In the genomic region with DNA sequence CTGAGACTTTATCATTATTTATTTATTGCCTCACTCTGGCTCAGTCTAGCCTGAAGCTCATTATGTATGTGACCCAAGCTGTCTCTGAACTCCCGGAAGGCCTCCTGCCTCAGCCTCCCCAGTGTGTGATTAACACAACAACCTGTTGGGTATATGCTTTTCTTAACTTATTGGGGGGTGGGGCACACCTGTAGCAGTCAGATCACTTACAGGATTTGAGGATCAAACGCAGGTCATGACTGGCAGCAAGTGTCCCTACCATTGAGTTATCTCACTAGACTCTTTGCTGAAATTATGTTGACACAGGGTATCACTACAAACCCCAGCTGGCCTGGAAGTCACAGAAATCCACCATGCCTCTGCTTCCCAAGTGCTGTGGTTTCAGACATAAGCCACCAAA, we compare ENCODE assay signal across 7 mouse cellular contexts. TPM values are rescaled to one million over a fixed set of nuclear protein-coding genes. Genes with fewer than 3 reads are reported as not detected.
DNase-seq lines count a peak whose midpoint lies in the region; ATAC-seq and TF ChIP-seq lines count a peak whose summit lies in the region.

No protein-coding gene starts in this region.

- no peaks in the 10 kb centered on the region for H3K9me3 ChIP-seq in hindbrain, embryonic 10.5 days
- no peaks in the 10 kb centered on the region for H3K9me3 ChIP-seq in hindbrain, embryonic 12.5 days (replicated peaks)
- no peaks in the 10 kb centered on the region for H3K9me3 ChIP-seq in ES-Bruce4 (replicated peaks; ENCODE audit: control insufficient read depth, insufficient read depth, low read length, poor library complexity, severe bottlenecking)
- H3K9me3 ChIP-seq in embryonic facial prominence, embryonic 13.5 days = no peaks in the 10 kb centered on the region
- H3K9me3 ChIP-seq in liver, postnatal 0 days (ENCODE audit: low read length) = no peaks in the 10 kb centered on the region

- H3K36me3 ChIP-seq in hindbrain, embryonic 10.5 days = peaks cover 41% of the 10 kb centered on the region
- H3K36me3 ChIP-seq in hindbrain, embryonic 12.5 days = peaks cover 33% of the 10 kb centered on the region
- peaks cover 11% of the 10 kb centered on the region for H3K36me3 ChIP-seq in ES-Bruce4 (ENCODE audit: control insufficient read depth, insufficient read depth, low read length, poor library complexity, severe bottlenecking)
- H3K36me3 ChIP-seq in embryonic facial prominence, embryonic 13.5 days = peaks cover 30% of the 10 kb centered on the region
- H3K36me3 ChIP-seq in liver, postnatal 0 days (replicated peaks; ENCODE audit: insufficient read depth, low read length) = peaks cover 20% of the 10 kb centered on the region

- H3K27me3 ChIP-seq in hindbrain, embryonic 10.5 days (ENCODE audit: insufficient read depth, poor library complexity, severe bottlenecking) = no peaks in the 10 kb centered on the region
- H3K27me3 ChIP-seq in hindbrain, embryonic 12.5 days = no peaks in the 10 kb centered on the region
- H3K27me3 ChIP-seq in ES-Bruce4 (ENCODE audit: control insufficient read depth, insufficient read depth, low read length, poor library complexity, severe bottlenecking) = no peaks in the 10 kb centered on the region
- no peaks in the 10 kb centered on the region for H3K27me3 ChIP-seq in embryonic facial prominence, embryonic 13.5 days
- no peaks in the 10 kb centered on the region for H3K27me3 ChIP-seq in liver, postnatal 0 days (ENCODE audit: insufficient read depth, low read length)

- no peak for TF ChIP-seq EP300 in ES-Bruce4 (IDR thresholded peaks at IDR 0.05; ENCODE audit: insufficient read depth, low read depth, low read length)
- TF ChIP-seq EP300 in liver, postnatal 0 days (IDR thresholded peaks at IDR 0.05; ENCODE audit: low read depth) = no peak

- WGBS in hindbrain, embryonic 10.5 days = 73% methylated on average over 2 of the region's 2 CpGs
- WGBS in hindbrain, embryonic 12.5 days = 78% methylated on average over 2 of the region's 2 CpGs
- WGBS in embryonic facial prominence, embryonic 13.5 days = 71% methylated on average over 2 of the region's 2 CpGs
- WGBS in liver, postnatal 0 days (ENCODE audit: insufficient replicate concordance) = 67% methylated on average over 2 of the region's 2 CpGs

- no peak for DNase-seq in hindbrain, embryonic 10.5 days (ENCODE audit: low spot score)
- no peak for DNase-seq in liver, postnatal 0 days
- DNase-seq in ovary, postnatal 36 days (ENCODE audit: low spot score) = no peak

- H3K4me3 ChIP-seq in hindbrain, embryonic 10.5 days = peak overlapping the region; percentile 76; the same call in 1 of the 2 replicates
- H3K4me3 ChIP-seq in hindbrain, embryonic 12.5 days = no peak overlapping the region
- H3K4me3 ChIP-seq in ES-Bruce4 (ENCODE audit: low read depth, low read length) = no peak overlapping the region
- H3K4me3 ChIP-seq in embryonic facial prominence, embryonic 13.5 days = peak overlapping the region; percentile 69; the same call in 1 of the 2 replicates
- H3K4me3 ChIP-seq in liver, postnatal 0 days (ENCODE audit: low read depth, low read length) = no peak overlapping the region

- no peak for ATAC-seq in hindbrain, embryonic 12.5 days (ENCODE audit: low FRiP score)
- ATAC-seq in embryonic facial prominence, embryonic 13.5 days (ENCODE audit: insufficient number of reproducible peaks, insufficient read depth, low FRiP score, low TSS enrichment, low read depth) = no peak
- ATAC-seq in liver, postnatal 0 days = no peak
- ATAC-seq in monocyte, adult 5-6 weeks (replicated peaks; ENCODE audit: insufficient number of reproducible peaks, low FRiP score, low TSS enrichment, poor library complexity, severe bottlenecking) = no peak

- peaks cover 34% of the 10 kb centered on the region for H3K4me1 ChIP-seq in hindbrain, embryonic 10.5 days (replicated peaks)
- H3K4me1 ChIP-seq in hindbrain, embryonic 12.5 days = peaks cover 25% of the 10 kb centered on the region
- peaks cover 3% of the 10 kb centered on the region for H3K4me1 ChIP-seq in ES-Bruce4 (ENCODE audit: control insufficient read depth, insufficient read depth, low read length)
- peaks cover 37% of the 10 kb centered on the region for H3K4me1 ChIP-seq in embryonic facial prominence, embryonic 13.5 days
- H3K4me1 ChIP-seq in liver, postnatal 0 days (ENCODE audit: insufficient read depth) = peaks cover 24% of the 10 kb centered on the region

- TF ChIP-seq POLR2A in ES-Bruce4 (IDR thresholded peaks at IDR 0.05; ENCODE audit: insufficient read depth, low read length) = no peak

- peak overlapping the region; percentile 85; the same call in 1 of the 2 replicates for H3K27ac ChIP-seq in hindbrain, embryonic 10.5 days
- H3K27ac ChIP-seq in hindbrain, embryonic 12.5 days = no peak overlapping the region
- no peak overlapping the region for H3K27ac ChIP-seq in ES-Bruce4 (ENCODE audit: insufficient read depth, low read length)
- H3K27ac ChIP-seq in embryonic facial prominence, embryonic 13.5 days = no peak overlapping the region
- peak overlapping the region; percentile 55; the same call in 1 of the 2 replicates for H3K27ac ChIP-seq in liver, postnatal 0 days (ENCODE audit: low read depth)

- no peak overlapping the region for H3K4me2 ChIP-seq in hindbrain, embryonic 12.5 days (replicated peaks)
- peak overlapping the region; percentile 94 for H3K4me2 ChIP-seq in embryonic facial prominence, embryonic 13.5 days
- peak overlapping the region; percentile 80; the same call in 1 of the 2 replicates for H3K4me2 ChIP-seq in liver, postnatal 0 days (ENCODE audit: low read depth, low read length)

- no peak overlapping the region for H3K9ac ChIP-seq in hindbrain, embryonic 12.5 days
- H3K9ac ChIP-seq in ES-Bruce4 (ENCODE audit: low read depth, poor library complexity, severe bottlenecking) = peak overlapping the region; percentile 24; the same call in 1 of the 2 replicates
- no peak overlapping the region for H3K9ac ChIP-seq in embryonic facial prominence, embryonic 13.5 days
- no peak overlapping the region for H3K9ac ChIP-seq in liver, postnatal 0 days (replicated peaks)

- TF ChIP-seq CTCF in ES-Bruce4 (IDR thresholded peaks at IDR 0.05; ENCODE audit: low read depth, low read length) = no peak
- no peak for TF ChIP-seq CTCF in liver, postnatal 0 days (IDR thresholded peaks at IDR 0.05; ENCODE audit: low read depth)

RNA-seq across cellular contexts. Expression of a gene that starts 0.7 kb away (rescaled TPM):
- polyA plus RNA-seq in hindbrain, embryonic 10.5 days (2016; fragmentation: Nextera tagmentation; extraction: Ambion mirVana) = 47.6 and 50.2 TPM in 2 replicates
- polyA plus RNA-seq in hindbrain, embryonic 12.5 days (2016; fragmentation: Nextera tagmentation; extraction: Ambion mirVana) = 52.4 and 55.2 TPM in 2 replicates
- 23.3 and 29.3 TPM in 2 replicates for polyA plus RNA-seq in ES-Bruce4 (2011; ENCODE audit: insufficient read depth, insufficient read length, low read depth, missing spikeins)
- 44.1 and 47.7 TPM in 2 replicates for polyA plus RNA-seq in embryonic facial prominence, embryonic 13.5 days (2015; fragmentation: Nextera tagmentation; extraction: Ambion mirVana)
- polyA plus RNA-seq in liver, postnatal 0 days (2015; fragmentation: Nextera tagmentation; extraction: Ambion mirVana) = 16.0 and 18.9 TPM in 2 replicates
- 8.1 to 26.1 TPM (median 10.0 TPM) in 3 replicates for total RNA-seq in monocyte, adult 5-6 weeks (2017)

RNA-seq across cellular contexts. Expression of a gene that starts 2.8 kb away (rescaled TPM):
- polyA plus RNA-seq in hindbrain, embryonic 10.5 days (2016; fragmentation: Nextera tagmentation; extraction: Ambion mirVana) = 96.0 and 106 TPM in 2 replicates
- 80.6 and 87.5 TPM in 2 replicates for polyA plus RNA-seq in hindbrain, embryonic 12.5 days (2016; fragmentation: Nextera tagmentation; extraction: Ambion mirVana)
- polyA plus RNA-seq in ES-Bruce4 (2011; ENCODE audit: insufficient read depth, insufficient read length, low read depth, missing spikeins) = 50.9 and 73.9 TPM in 2 replicates
- polyA plus RNA-seq in embryonic facial prominence, embryonic 13.5 days (2015; fragmentation: Nextera tagmentation; extraction: Ambion mirVana) = 97.0 and 104 TPM in 2 replicates
- polyA plus RNA-seq in liver, postnatal 0 days (2015; fragmentation: Nextera tagmentation; extraction: Ambion mirVana) = 34.4 and 34.8 TPM in 2 replicates
- 66.7 to 101 TPM (median 99.2 TPM) in 3 replicates for total RNA-seq in monocyte, adult 5-6 weeks (2017)

RNA-seq across cellular contexts. Expression of a gene that starts 2.8 kb away (rescaled TPM):
- polyA plus RNA-seq in hindbrain, embryonic 10.5 days (2016; fragmentation: Nextera tagmentation; extraction: Ambion mirVana) = 16.4 and 16.9 TPM in 2 replicates
- 18.1 and 19.5 TPM in 2 replicates for polyA plus RNA-seq in hindbrain, embryonic 12.5 days (2016; fragmentation: Nextera tagmentation; extraction: Ambion mirVana)
- 1.8 and 1.9 TPM in 2 replicates for polyA plus RNA-seq in ES-Bruce4 (2011; ENCODE audit: insufficient read depth, insufficient read length, low read depth, missing spikeins)
- polyA plus RNA-seq in embryonic facial prominence, embryonic 13.5 days (2015; fragmentation: Nextera tagmentation; extraction: Ambion mirVana) = 14.9 and 15.4 TPM in 2 replicates
- polyA plus RNA-seq in liver, postnatal 0 days (2015; fragmentation: Nextera tagmentation; extraction: Ambion mirVana) = 1.5 and 1.8 TPM in 2 replicates
- total RNA-seq in monocyte, adult 5-6 weeks (2017) = 3.5 to 14.5 TPM (median 11.1 TPM) in 3 replicates

RNA-seq across cellular contexts. Expression of a gene that starts 3.1 kb away (rescaled TPM):
- 131 and 140 TPM in 2 replicates for polyA plus RNA-seq in hindbrain, embryonic 10.5 days (2016; fragmentation: Nextera tagmentation; extraction: Ambion mirVana)
- 128 and 139 TPM in 2 replicates for polyA plus RNA-seq in hindbrain, embryonic 12.5 days (2016; fragmentation: Nextera tagmentation; extraction: Ambion mirVana)
- polyA plus RNA-seq in ES-Bruce4 (2011; ENCODE audit: insufficient read depth, insufficient read length, low read depth, missing spikeins) = 99.8 and 107 TPM in 2 replicates
- 131 and 138 TPM in 2 replicates for polyA plus RNA-seq in embryonic facial prominence, embryonic 13.5 days (2015; fragmentation: Nextera tagmentation; extraction: Ambion mirVana)
- polyA plus RNA-seq in liver, postnatal 0 days (2015; fragmentation: Nextera tagmentation; extraction: Ambion mirVana) = 85.3 and 94.5 TPM in 2 replicates
- total RNA-seq in monocyte, adult 5-6 weeks (2017) = 76.7 to 145 TPM (median 135 TPM) in 3 replicates

RNA-seq across cellular contexts. Expression of a gene that starts 4.9 kb away (rescaled TPM):
- polyA plus RNA-seq in hindbrain, embryonic 10.5 days (2016; fragmentation: Nextera tagmentation; extraction: Ambion mirVana) = 6.2 and 6.7 TPM in 2 replicates
- polyA plus RNA-seq in hindbrain, embryonic 12.5 days (2016; fragmentation: Nextera tagmentation; extraction: Ambion mirVana) = 4.2 and 6.3 TPM in 2 replicates
- 0.72 TPM in 1 of 2 replicates, not detected in the other for polyA plus RNA-seq in ES-Bruce4 (2011; ENCODE audit: insufficient read depth, insufficient read length, low read depth, missing spikeins)
- 4.3 and 4.8 TPM in 2 replicates for polyA plus RNA-seq in embryonic facial prominence, embryonic 13.5 days (2015; fragmentation: Nextera tagmentation; extraction: Ambion mirVana)
- polyA plus RNA-seq in liver, postnatal 0 days (2015; fragmentation: Nextera tagmentation; extraction: Ambion mirVana) = 0.52 and 1.2 TPM in 2 replicates
- total RNA-seq in monocyte, adult 5-6 weeks (2017) = 0.43 TPM in 1 of 3 replicates, not detected in the others

Comparison
In these comparisons a context has a peak if more than half of its experiments do, and no peak if none do; other contexts are left out.
1. H3K27ac ChIP-seq: peak in hindbrain, embryonic 10.5 days (single experiment) and liver, postnatal 0 days (single experiment); none in hindbrain, embryonic 12.5 days (single experiment), ES-Bruce4 (single experiment) and embryonic facial prominence, embryonic 13.5 days (single experiment).
2. H3K4me3 ChIP-seq: peak in hindbrain, embryonic 10.5 days (single experiment) and embryonic facial prominence, embryonic 13.5 days (single experiment); none in hindbrain, embryonic 12.5 days (single experiment), ES-Bruce4 (single experiment) and liver, postnatal 0 days (single experiment).